Mouse (Mus musculus) MEL (cell line): Measurements from ENCODE around the gene Fam19a3. TPM values are rescaled to one million over a fixed set of nuclear protein-coding genes. Genes with fewer than 3 reads are reported as not detected.

Experiments used
- DNase-seq: peaks from one replicate; pipeline ENCODE4 v3.0.0; 2011; ENCODE audit warnings: low read depth, low spot score
- H3K27ac ChIP-seq: 2 replicates; pipeline ENCODE4 v1.5.1; 2012; ENCODE audit warnings: low read depth, mild to moderate bottlenecking, control low read depth, low read length, moderate library complexity; ENCODE audit not compliant: control insufficient read depth
- H3K27me3 ChIP-seq, 2 experiments: fragments of 150-350 bp in 1 of 2; sonication (generic) in 1 of 2; 2 replicates each; pipeline ENCODE4 v1.6.1; 2012; ENCODE audit warnings: low read length in 2 of 2, mild to moderate bottlenecking in 2 of 2, improper control_type of control experiment in 1 of 2, moderate library complexity in 1 of 2; ENCODE audit not compliant: insufficient read depth in 2 of 2, control insufficient read depth in 1 of 2
- H3K36me3 ChIP-seq, 2 experiments: 2 replicates each; pipeline ENCODE4 v1.6.1; 2012 to 2014; ENCODE audit warnings: low read length in 2 of 2, improper control_type of control experiment in 1 of 2, inconsistent platforms in 1 of 2, mild to moderate bottlenecking in 1 of 2; ENCODE audit not compliant: insufficient read depth in 2 of 2, control insufficient read depth in 1 of 2
- H3K4me1 ChIP-seq, 2 experiments: fragments of 150-350 bp in 1 of 2; sonication (generic) in 1 of 2; 2 replicates each; pipeline ENCODE4 v1.6.1; 2012; ENCODE audit warnings: low read length in 2 of 2, improper control_type of control experiment in 1 of 2, mild to moderate bottlenecking in 1 of 2; ENCODE audit not compliant: insufficient read depth in 2 of 2, control insufficient read depth in 1 of 2
- H3K4me3 ChIP-seq, 2 experiments: fragments of 150-350 bp in 1 of 2; sonication (generic) in 1 of 2; 2 replicates each; pipeline ENCODE4 v1.5.1; 2012; ENCODE audit warnings: low read depth in 2 of 2, low read length in 2 of 2, mild to moderate bottlenecking in 2 of 2, moderate library complexity in 2 of 2, control low read depth in 1 of 2, improper control_type of control experiment in 1 of 2; ENCODE audit not compliant: control insufficient read depth in 1 of 2, insufficient read depth in 1 of 2
- H3K79me2 ChIP-seq: 2 replicates; pipeline ENCODE4 v1.6.1; 2012; ENCODE audit warnings: mild to moderate bottlenecking, low read length, moderate library complexity; ENCODE audit not compliant: control insufficient read depth, poor library complexity, insufficient read depth
- H3K9ac ChIP-seq: 2 replicates; pipeline ENCODE4 v1.6.1; 2012; ENCODE audit warnings: low read depth, mild to moderate bottlenecking, control low read depth, low read length, moderate library complexity; ENCODE audit not compliant: control insufficient read depth, poor library complexity, severe bottlenecking
- H3K9me3 ChIP-seq: fragments of 150-350 bp; sonication (generic); replicated peaks from 2 replicates; pipeline ENCODE4 v1.6.1; 2012; ENCODE audit warnings: mild to moderate bottlenecking, low read length, improper control_type of control experiment, moderate library complexity; ENCODE audit not compliant: insufficient read depth
- KAT2A ChIP-seq: conservative IDR thresholded peaks from 2 replicates; pipeline ENCODE4 v1.6.1; 2012; ENCODE audit warnings: low read depth, low read length, improper control_type of control experiment, inconsistent platforms
- RCOR1 ChIP-seq: IDR thresholded peaks from 2 replicates; pipeline ENCODE4 v1.6.1; 2012; ENCODE audit warnings: low read depth, mild to moderate bottlenecking, inconsistent platforms, low read length, improper control_type of control experiment
- USF1 ChIP-seq: IDR thresholded peaks from 2 replicates; pipeline ENCODE4 v1.6.1; 2014; ENCODE audit warnings: low read depth, mild to moderate bottlenecking, inconsistent platforms, low read length, improper control_type of control experiment, moderate library complexity
- ZNF384 ChIP-seq: IDR thresholded peaks from 2 replicates; pipeline ENCODE4 v1.6.1; 2012; ENCODE audit warnings: low read depth, mild to moderate bottlenecking, inconsistent platforms, low read length, improper control_type of control experiment
- polyA plus RNA-seq, 2 experiments: library from polyadenylated mRNA; stranded (reverse) in 1 of 2; unstranded in 1 of 2; fragments of >175 nt in 1 of 2; fragments of >200 nt in 1 of 2; gene quantifications; 2 replicates each; pipeline versions ENCODE4 v1.2.1 to v1.2.4; 2012; ENCODE audit warnings: low replicate concordance in 2 of 2, low read depth in 1 of 2; ENCODE audit not compliant: insufficient read length in 2 of 2, insufficient read depth in 1 of 2, missing spikeins in 1 of 2
- total RNA-seq: library from RNA; depleted of rRNA; stranded (reverse); fragments of 300-350 nt; gene quantifications from 2 replicates; pipeline ENCODE4 v1.2.3, GENCODE M21; 2012; rRNA removed

Gene Fam19a3
- total and polyA plus RNA-seq, 3 experiments, result 0.03 TPM; not detected in 2

DNA sequence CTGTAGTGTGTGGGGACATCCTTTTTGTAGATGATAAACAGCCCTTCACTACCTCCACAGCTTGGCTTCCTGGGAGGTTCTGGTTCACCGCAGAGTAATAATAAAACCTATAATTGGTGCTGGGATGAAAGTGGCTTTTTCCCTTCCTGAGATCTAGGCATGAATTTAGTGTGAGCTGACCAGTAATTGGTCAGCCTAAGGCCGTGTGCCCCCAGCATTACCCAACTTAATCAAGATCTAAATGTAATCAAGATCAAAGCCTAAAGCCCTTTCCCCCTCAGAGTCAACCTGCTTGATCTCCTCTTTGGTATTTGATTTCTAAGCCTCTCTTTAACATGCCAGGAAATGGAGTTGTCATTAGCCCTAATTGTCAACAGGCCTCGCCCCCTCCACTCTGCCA is 48.7 kb downstream of the Fam19a3 start:
- DNase-seq, result no peak
- no peak for TF ChIP-seq ZNF384
- H3K4me1 ChIP-seq, result no peaks in the 10 kb centered on the region
- H3K9me3 ChIP-seq, result no peaks in the 10 kb centered on the region
- H3K9ac ChIP-seq, result no peak overlapping the region
- no peak overlapping the region for H3K27ac ChIP-seq
- peaks cover 1 to 3% of the 10 kb centered on the region in 2 experiments for H3K27me3 ChIP-seq
- no peaks in the 10 kb centered on the region for H3K36me3 ChIP-seq
- no peak overlapping the region for H3K4me3 ChIP-seq
- no peaks in the 10 kb centered on the region for H3K79me2 ChIP-seq

DNA sequence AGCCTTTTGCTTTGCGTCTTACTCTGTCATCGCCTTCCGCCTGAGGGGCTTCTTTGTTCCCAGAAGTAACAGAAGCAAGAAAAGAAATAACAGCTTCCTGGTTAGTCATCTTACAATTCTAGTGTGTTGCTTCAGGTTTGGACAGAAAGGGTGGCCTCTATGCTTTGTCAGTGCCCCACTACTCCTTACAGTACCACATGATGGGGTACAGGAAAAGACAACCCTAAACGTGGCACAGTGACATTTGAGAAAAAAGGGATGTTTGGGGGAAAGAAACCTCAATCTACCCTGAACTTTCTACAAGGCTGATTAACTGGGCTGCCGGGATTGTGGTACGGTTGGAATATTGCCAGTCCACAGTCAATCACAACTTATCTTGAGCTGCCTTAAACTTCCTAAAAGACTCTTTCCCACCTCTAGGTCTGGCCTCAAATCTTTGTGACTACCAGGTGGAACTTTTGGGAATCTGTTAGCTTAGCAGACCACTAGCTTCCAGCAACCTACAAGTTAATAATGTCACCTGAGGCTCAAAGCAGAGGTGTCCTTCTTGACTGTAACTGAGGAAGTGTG is 52.3 kb downstream of the Fam19a3 start:
- TF ChIP-seq RCOR1 (peak; percentile 91), KAT2A (no peak), USF1 (no peak)
- H3K9ac ChIP-seq, result no peak overlapping the region
- H3K27me3 ChIP-seq, result peaks cover 1 to 3% of the 10 kb centered on the region in 2 experiments
- no peak overlapping the region for H3K27ac ChIP-seq
- peak; percentile 30 for DNase-seq
- no peaks in the 10 kb centered on the region for H3K79me2 ChIP-seq
- H3K9me3 ChIP-seq, result no peaks in the 10 kb centered on the region
- H3K36me3 ChIP-seq, result no peaks in the 10 kb centered on the region
- no peaks in the 10 kb centered on the region for H3K4me1 ChIP-seq
- H3K4me3 ChIP-seq, result no peak overlapping the region

Other genes with a start within 250 kb of the Fam19a3 start
- gene Slc16a1, start 143.2 kb downstream of the Fam19a3 start, total RNA-seq, result 118 and 128 TPM in 2 replicates
- 10 to 100 TPM; 43.7 to 96.1 TPM for gene Slc16a1, start 143.2 kb downstream of the Fam19a3 start, polyA plus RNA-seq
- 0.54 and 2.2 TPM in 2 replicates for gene Ppm1j, start 784 bp downstream of the Fam19a3 start, total RNA-seq
- gene Ppm1j, start 784 bp downstream of the Fam19a3 start, polyA plus RNA-seq, result 1 to 10 TPM in 1 of 2 experiments, not detected in 1; 2.7 TPM
- gene Rhoc, start 6.5 kb upstream of the Fam19a3 start, total RNA-seq, result not detected in 2 replicates
- gene Rhoc, start 6.5 kb upstream of the Fam19a3 start, polyA plus RNA-seq, result under 1 TPM in 1 of 2 experiments, not detected in 1; 0.21 TPM
- gene Mov10, start 36.7 kb upstream of the Fam19a3 start, total RNA-seq, result 7.1 and 7.6 TPM in 2 replicates
- gene Mov10, start 36.7 kb upstream of the Fam19a3 start, polyA plus RNA-seq, result 10 to 100 TPM in 1 of 2 experiments, not detected in 1; 32.5 TPM
- 7.9 and 8.6 TPM in 2 replicates for gene St7l, start 82.2 kb upstream of the Fam19a3 start, total RNA-seq
- 1 to 10 TPM in 1 of 2 experiments, not detected in 1; 8.0 TPM for gene St7l, start 82.2 kb upstream of the Fam19a3 start, polyA plus RNA-seq
- gene Capza1, start 82.7 kb upstream of the Fam19a3 start, total RNA-seq, result 141 and 171 TPM in 2 replicates
- 100 to 1,000 TPM in 1 of 2 experiments, 10 to 100 TPM in 1; 60.2 to 135 TPM for gene Capza1, start 82.7 kb upstream of the Fam19a3 start, polyA plus RNA-seq
- gene Wnt2b, start 180.1 kb upstream of the Fam19a3 start, total RNA-seq, result 0.07 TPM in 1 of 2 replicates, not detected in the other
- under 1 TPM in 1 of 2 experiments, not detected in 1; 0.31 TPM for gene Wnt2b, start 180.1 kb upstream of the Fam19a3 start, polyA plus RNA-seq